Mouse (Mus musculus) midbrain, embryonic 10.5 days (tissue): Measurements from ENCODE around the gene Gnao1. TPM values are rescaled to one million over a fixed set of nuclear protein-coding genes. Genes with fewer than 3 reads are reported as not detected.
A peak's percentile ranks its signal among the peaks of the same experiment; 100 is the strongest.

Source experiments
- DNase-seq: peaks from one replicate; pipeline ENCODE4 v3.0.0-alpha.2; 2017; ENCODE audit warnings: low spot score
- H3K27ac ChIP-seq: fragments of 300-500 bp; sonication (generic); replicated peaks from 2 replicates; pipeline ENCODE4 v1.5.1; 2016; ENCODE audit warnings: mild to moderate bottlenecking
- H3K27me3 ChIP-seq: fragments of 300-500 bp; sonication (generic); 2 replicates; pipeline ENCODE4 v1.6.1; 2016; ENCODE audit warnings: low read depth, mild to moderate bottlenecking; ENCODE audit not compliant: poor library complexity, severe bottlenecking
- H3K36me3 ChIP-seq: fragments of 300-500 bp; sonication (generic); 2 replicates; pipeline ENCODE4 v1.6.1; 2016; ENCODE audit warnings: mild to moderate bottlenecking, moderate library complexity
- H3K4me1 ChIP-seq: fragments of 300-500 bp; sonication (generic); 2 replicates; pipeline ENCODE4 v1.6.1; 2016
- H3K4me3 ChIP-seq: fragments of 300-500 bp; sonication (generic); 2 replicates; pipeline ENCODE4 v1.5.1; 2016; ENCODE audit warnings: mild to moderate bottlenecking, moderate library complexity
- H3K9me3 ChIP-seq: fragments of 300-500 bp; sonication (generic); replicated peaks from 2 replicates; pipeline ENCODE4 v1.6.1; 2016; ENCODE audit warnings: mild to moderate bottlenecking
- WGBS: fragments of 180-500 bp; shearing (Covaris S2); methylation state at CpG from one replicate; pipeline ENCODE4 v1.1.7; 2016; 5-methylcytosine and 5-hydroxymethylcytosine counted together
- polyA plus RNA-seq: library from polyadenylated mRNA; unstranded; fragments of >200 nt; fragmentation: Nextera tagmentation; extraction: Ambion mirVana; gene quantifications from 2 replicates; pipeline ENCODE4 v1.2.1, GENCODE M21; 2016

The Gnao1 gene
- polyA plus RNA-seq, 1 experiment from 2014 or later = 13.1 TPM

- Histone ChIP-seq H3K4me1 (peaks cover 10% of the 10 kb centered on the region), H3K27me3 (no peaks in the 10 kb centered on the region), H3K9me3 (no peaks in the 10 kb centered on the region), H3K4me3 (no peak overlapping the region), H3K27ac (no peak overlapping the region), H3K36me3 (0 out of 2 replicates have a peak, but pooled peaks cover 3% of the 10 kb centered on the region)
- no peak for DNase-seq
Measured at GRCm38 (mm10) chr8:93883241-93883640, 73.5 kb downstream of the Gnao1 start.

DNA sequence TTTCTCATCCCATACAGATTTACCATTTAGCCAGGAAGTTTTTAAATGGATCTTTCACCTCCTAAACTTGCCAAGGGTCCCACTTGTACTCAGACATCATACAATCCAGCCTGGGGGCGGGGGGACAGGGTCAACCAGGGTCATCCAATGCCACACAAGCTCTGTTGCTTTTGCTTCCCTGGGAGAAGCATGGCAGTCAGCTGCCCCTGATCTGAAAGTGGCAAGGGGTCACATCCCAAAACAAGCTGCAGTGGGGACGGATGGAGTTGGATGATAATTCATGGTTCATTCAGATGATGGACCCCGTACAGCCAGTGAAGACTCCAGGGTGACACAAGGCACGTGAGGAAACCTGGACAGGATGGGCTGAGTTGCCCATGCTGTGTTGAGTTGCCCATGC, 74.0 kb downstream of the Gnao1 start:
- Histone ChIP-seq H3K9me3 (no peaks in the 10 kb centered on the region), H3K4me3 (no peak overlapping the region), H3K27me3 (no peaks in the 10 kb centered on the region), H3K4me1 (peaks cover 15% of the 10 kb centered on the region), H3K36me3 (0 out of 2 replicates have a peak, but pooled peaks cover 3% of the 10 kb centered on the region), H3K27ac (no peak overlapping the region)
- no peak for DNase-seq
- 80% methylated on average over 4 of the region's 4 CpGs for WGBS

DNA sequence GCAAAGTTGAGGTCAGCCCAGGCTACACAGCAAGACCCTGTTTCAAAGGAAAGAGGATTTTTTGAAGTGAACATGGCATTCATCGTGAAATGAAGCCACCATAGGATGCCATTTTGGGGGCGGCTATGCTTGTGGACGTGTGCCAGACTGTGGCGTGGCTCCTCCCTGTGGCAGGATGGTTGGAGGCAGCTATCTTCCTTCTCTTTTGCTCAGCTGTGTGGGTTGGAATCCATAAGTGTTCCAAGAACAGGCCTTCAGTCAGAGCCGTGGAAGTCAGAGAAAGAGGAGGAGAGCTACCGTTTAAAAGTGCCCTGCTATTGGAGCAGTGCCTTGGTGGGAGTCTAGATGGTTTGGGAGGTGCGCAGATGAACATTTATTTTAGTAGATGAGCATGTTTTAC, 74.5 kb downstream of the Gnao1 start:
- no peak overlapping the region for H3K4me3 ChIP-seq
- DNase-seq = no peak
- WGBS = 92% methylated on average over 7 of the region's 7 CpGs
- no peak overlapping the region for H3K27ac ChIP-seq
- peaks cover 21% of the 10 kb centered on the region for H3K4me1 ChIP-seq
- H3K36me3 ChIP-seq = 0 out of 2 replicates have a peak, but pooled peaks cover 3% of the 10 kb centered on the region
- H3K9me3 ChIP-seq = no peaks in the 10 kb centered on the region
- no peaks in the 10 kb centered on the region for H3K27me3 ChIP-seq

DNA sequence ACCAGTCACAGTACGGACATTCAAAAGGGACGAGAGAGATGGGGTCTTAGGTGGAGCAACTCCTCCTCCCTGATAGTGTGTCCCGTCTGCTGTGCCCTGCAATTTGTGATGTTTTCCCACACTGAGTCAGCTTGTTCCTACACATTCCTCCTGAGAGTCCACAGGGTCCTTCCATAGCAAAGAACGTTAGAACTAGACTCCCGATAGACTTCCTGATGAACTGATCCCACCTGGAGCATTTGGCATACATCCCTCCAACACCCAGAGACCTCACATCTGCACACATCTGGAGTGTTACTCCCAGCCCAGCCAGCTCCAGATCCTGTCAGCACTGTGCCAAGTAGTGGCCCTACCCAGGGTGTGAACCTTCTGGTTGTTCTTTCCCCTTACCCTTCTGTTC, 76.4 kb downstream of the Gnao1 start:
- Histone ChIP-seq H3K27ac (no peak overlapping the region), H3K27me3 (no peaks in the 10 kb centered on the region), H3K36me3 (0 out of 2 replicates have a peak, but pooled peaks cover 3% of the 10 kb centered on the region), H3K4me1 (peaks cover 29% of the 10 kb centered on the region), H3K9me3 (no peaks in the 10 kb centered on the region), H3K4me3 (no peak overlapping the region)
- WGBS = 87% methylated on average over 5 of the region's 5 CpGs
- DNase-seq = no peak

DNA sequence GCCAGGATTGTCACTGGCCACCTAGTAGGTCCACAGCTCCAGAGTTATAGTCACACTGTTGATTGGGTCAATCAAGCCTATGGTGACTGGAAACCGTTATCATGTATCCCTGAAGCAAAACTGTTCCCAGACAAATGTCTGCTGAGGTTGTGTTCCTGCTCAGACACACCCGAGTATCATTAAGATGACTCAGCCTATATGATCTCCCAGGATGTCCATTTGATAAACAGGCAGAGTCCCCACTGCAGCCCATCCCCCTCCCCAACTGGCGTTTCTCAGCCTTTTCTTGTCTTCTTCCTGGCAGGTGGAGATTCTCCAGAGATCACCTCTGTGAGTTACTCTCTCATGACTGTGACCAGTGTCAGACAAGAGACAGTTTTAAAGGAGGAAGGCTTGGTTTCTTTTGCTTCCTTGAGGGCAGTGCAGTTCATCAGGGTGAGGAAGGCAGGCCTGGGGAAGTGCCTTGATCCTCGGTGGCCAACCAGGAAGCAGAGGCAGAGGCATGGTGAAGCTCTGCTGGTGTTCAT, 78.4 kb downstream of the Gnao1 start:
- H3K27ac ChIP-seq = no peak overlapping the region
- no peak overlapping the region for H3K4me3 ChIP-seq
- DNase-seq = no peak
- no peaks in the 10 kb centered on the region for H3K9me3 ChIP-seq
- WGBS = 84% methylated on average over 4 of the region's 4 CpGs
- 0 out of 2 replicates have a peak, but pooled peaks cover 3% of the 10 kb centered on the region for H3K36me3 ChIP-seq
- H3K4me1 ChIP-seq = peaks cover 25% of the 10 kb centered on the region
- no peaks in the 10 kb centered on the region for H3K27me3 ChIP-seq

GRCm38 (mm10) chr8:93888702-93889480, 79.1 kb downstream of the Gnao1 start:
- Histone ChIP-seq H3K9me3 (no peaks in the 10 kb centered on the region), H3K4me3 (no peak overlapping the region), H3K36me3 (0 out of 2 replicates have a peak, but pooled peaks cover 3% of the 10 kb centered on the region), H3K27me3 (no peaks in the 10 kb centered on the region), H3K4me1 (peaks cover 23% of the 10 kb centered on the region), H3K27ac (peak overlapping the region; percentile 46)
- 67% methylated on average over 11 of the region's 11 CpGs for WGBS
- DNase-seq = no peak

- Histone ChIP-seq H3K27ac (no peak overlapping the region), H3K36me3 (peaks cover 24% of the 10 kb centered on the region), H3K9me3 (no peaks in the 10 kb centered on the region), H3K4me1 (peaks cover 16% of the 10 kb centered on the region), H3K4me3 (no peak overlapping the region), H3K27me3 (no peaks in the 10 kb centered on the region)
- 81% methylated on average over 3 of the region's 3 CpGs for WGBS
- no peak for DNase-seq
Measured at GRCm38 (mm10) chr8:93893556-93893955, 83.8 kb downstream of the Gnao1 start.

DNA sequence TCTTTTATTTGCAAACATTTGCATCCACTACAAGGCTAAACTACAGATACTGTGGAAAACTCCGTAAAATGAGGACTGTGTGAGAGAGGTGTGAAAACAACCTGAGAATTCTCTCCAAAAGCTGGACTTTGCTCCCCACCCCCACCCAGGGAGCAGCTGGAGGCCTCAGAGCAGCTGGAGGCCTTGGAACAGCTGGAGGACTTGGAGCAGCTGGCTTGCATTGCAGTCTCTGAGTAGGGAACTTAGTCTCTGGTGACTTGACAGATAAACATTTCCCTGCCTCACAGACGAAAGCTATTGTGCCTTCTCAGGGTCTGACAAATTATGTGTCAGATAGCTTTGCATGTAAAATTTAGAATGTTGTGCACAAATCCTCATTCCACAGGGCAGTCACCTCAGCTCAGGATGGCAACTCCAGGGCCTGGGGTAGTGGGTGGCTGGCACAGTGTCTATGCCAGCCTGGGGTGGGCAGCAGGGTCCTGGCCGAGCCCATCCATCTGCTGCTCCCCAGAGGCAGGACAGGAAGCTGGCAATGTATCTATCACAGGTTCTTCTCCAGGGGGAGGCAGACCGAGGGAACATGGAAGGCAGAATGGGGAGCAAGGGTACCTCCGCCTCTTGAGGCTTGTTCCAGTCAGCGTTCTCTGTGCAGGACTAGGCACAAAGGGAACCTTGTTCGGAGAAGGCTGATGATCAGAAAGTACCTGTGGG, 87.2 kb downstream of the Gnao1 start:
- Histone ChIP-seq H3K27me3 (no peaks in the 10 kb centered on the region), H3K4me3 (no peak overlapping the region), H3K4me1 (peaks cover 11% of the 10 kb centered on the region), H3K36me3 (peaks cover 24% of the 10 kb centered on the region), H3K9me3 (no peaks in the 10 kb centered on the region), H3K27ac (no peak overlapping the region)
- DNase-seq = no peak
- WGBS = 87% methylated on average over 7 of the region's 7 CpGs

DNA sequence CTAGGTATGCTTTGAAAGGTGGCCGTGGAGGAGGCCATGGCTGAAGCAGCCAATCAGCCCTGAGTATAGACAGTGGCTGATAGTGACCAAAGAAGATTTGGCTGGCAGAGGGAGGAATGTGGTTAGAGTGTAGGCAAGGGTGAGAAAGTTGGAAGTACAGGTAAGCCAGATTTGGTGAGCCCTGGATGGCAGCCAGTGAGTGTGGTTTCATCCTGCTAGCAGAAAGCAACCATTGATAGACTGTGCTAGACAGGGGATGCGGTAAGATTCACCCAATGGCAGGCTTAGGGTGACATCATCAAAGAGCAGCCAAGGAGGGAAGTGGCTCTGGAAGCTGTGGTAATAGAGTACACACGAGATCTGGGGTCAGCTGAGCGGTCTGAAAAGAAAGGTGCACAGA, 88.8 kb downstream of the Gnao1 start:
- no peak overlapping the region for H3K27ac ChIP-seq
- no peak overlapping the region for H3K4me3 ChIP-seq
- H3K36me3 ChIP-seq = peaks cover 24% of the 10 kb centered on the region
- peaks cover 18% of the 10 kb centered on the region for H3K4me1 ChIP-seq
- no peaks in the 10 kb centered on the region for H3K27me3 ChIP-seq
- H3K9me3 ChIP-seq = no peaks in the 10 kb centered on the region
- WGBS = 92% methylated on average over 4 of the region's 4 CpGs
- DNase-seq = no peak

- DNase-seq = no peak
- Histone ChIP-seq H3K4me3 (no peak overlapping the region), H3K9me3 (no peaks in the 10 kb centered on the region), H3K27ac (peak overlapping the region; percentile 33; the same call in 1 of the 2 replicates), H3K4me1 (peaks cover 18% of the 10 kb centered on the region), H3K27me3 (no peaks in the 10 kb centered on the region), H3K36me3 (peaks cover 7% of the 10 kb centered on the region; the same call in 1 of the 2 replicates)
- WGBS = 70% methylated on average over 3 of the region's 3 CpGs
Measured at GRCm38 (mm10) chr8:93902040-93902439, 92.3 kb downstream of the Gnao1 start.

DNA sequence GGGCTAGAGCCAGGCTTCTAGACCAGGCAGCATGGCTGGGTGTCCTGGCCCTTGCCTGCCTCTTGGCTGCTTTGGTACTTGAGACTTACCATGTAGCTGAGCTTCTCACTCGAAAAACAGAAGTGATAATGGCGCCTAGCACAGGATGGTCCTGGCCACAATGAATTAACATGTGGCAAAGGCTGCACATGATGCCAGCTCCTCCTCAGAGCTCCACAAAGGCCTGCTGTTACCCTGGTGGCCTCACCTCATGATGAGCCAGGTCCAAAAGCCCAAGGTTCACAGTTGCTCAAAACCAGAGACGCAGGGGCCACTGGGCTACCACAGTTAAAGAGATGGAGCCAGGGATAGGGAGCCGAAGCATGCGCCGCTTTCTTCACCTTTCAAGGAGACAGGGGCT, 97.2 kb downstream of the Gnao1 start:
- peak overlapping the region; percentile 76 for H3K27ac ChIP-seq
- WGBS = 92% methylated on average over 6 of the region's 6 CpGs

DNA sequence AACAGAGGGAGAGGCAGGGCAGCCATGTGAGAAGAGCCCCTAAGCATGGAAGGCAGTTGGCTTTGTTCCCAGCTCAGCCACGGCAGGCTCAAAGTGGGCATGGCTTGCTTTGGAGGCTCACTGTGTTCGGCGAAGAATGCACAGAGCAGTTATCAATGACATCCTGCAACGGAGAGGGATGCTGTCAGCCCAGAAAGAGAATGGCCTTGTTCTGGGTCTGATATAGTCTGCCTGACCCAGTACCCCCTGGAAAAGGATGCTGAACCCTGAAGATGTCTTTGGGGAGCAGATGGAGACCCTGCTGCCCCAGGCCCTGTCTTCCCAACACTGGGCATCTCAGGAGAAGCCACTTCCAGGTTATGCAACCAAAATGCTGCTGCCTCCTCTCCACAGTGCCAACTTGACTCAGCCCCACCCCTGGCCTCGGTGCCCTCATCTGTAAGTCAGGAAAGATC, 98.2 kb downstream of the Gnao1 start:
- peaks cover 35% of the 10 kb centered on the region for H3K4me1 ChIP-seq
- H3K36me3 ChIP-seq = no peaks in the 10 kb centered on the region
- 54% methylated on average over 5 of the region's 5 CpGs for WGBS
- no peaks in the 10 kb centered on the region for H3K27me3 ChIP-seq
- H3K4me3 ChIP-seq = no peak overlapping the region
- no peaks in the 10 kb centered on the region for H3K9me3 ChIP-seq
- no peak for DNase-seq
- H3K27ac ChIP-seq = peak overlapping the region; percentile 76

More for the DNA sequence above, 97.2 kb downstream of the Gnao1 start:
- H3K4me1 ChIP-seq = peaks cover 34% of the 10 kb centered on the region
- no peak overlapping the region for H3K4me3 ChIP-seq
- H3K27me3 ChIP-seq = no peaks in the 10 kb centered on the region
- no peak for DNase-seq
- H3K36me3 ChIP-seq = no peaks in the 10 kb centered on the region
- H3K9me3 ChIP-seq = no peaks in the 10 kb centered on the region

DNA sequence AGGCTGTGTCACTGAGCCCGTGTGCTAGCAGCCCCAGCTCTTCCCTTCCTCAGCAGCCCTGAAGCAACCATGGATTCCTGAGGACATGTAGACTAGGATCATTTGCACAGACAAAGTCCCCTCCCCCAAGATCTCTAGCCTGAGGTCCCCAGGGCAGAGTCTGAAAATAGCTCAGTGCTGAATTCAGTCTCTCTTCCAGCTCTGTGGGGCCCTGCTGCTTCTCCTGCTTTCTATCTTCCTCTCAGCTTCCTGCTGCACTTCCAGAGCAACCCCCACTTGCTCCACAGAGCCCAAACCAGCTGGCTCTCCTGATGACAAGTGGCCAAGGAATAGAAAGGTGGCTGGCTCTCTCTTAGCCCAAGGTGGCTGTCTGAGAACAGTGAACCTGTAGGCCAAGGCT, 98.8 kb downstream of the Gnao1 start:
- WGBS = 54% methylated on average over 1 of the region's 1 CpGs
- Histone ChIP-seq H3K4me3 (no peak overlapping the region), H3K36me3 (no peaks in the 10 kb centered on the region), H3K4me1 (peaks cover 35% of the 10 kb centered on the region), H3K27ac (peak overlapping the region; percentile 76), H3K9me3 (no peaks in the 10 kb centered on the region), H3K27me3 (no peaks in the 10 kb centered on the region)
- no peak for DNase-seq
